Mouse (Mus musculus) heart, embryonic 15.5 days (tissue): ENCODE results near the gene Sdc3. TPM values are rescaled to one million over a fixed set of nuclear protein-coding genes. Genes with fewer than 3 reads are reported as not detected.

Source experiments
- polyA plus RNA-seq: library from polyadenylated mRNA; unstranded; fragments of >200 nt; fragmentation: Nextera tagmentation; extraction: Ambion mirVana; gene quantifications from 2 replicates; pipeline ENCODE4 v1.2.1, GENCODE M21; 2015

The Sdc3 gene
- polyA plus RNA-seq, 1 experiment from 2014 or later, result 18.4 TPM

Other genes starting within 250 kb of the Sdc3 start
- 0.44 and 0.65 TPM in 2 replicates for gene Nkain1, start 218.4 kb upstream of the Sdc3 start, polyA plus RNA-seq
- 46.8 and 57.9 TPM in 2 replicates for gene Pum1, start 129.2 kb upstream of the Sdc3 start, polyA plus RNA-seq
- 27.4 and 55.0 TPM in 2 replicates for gene Laptm5, start 120.6 kb downstream of the Sdc3 start, polyA plus RNA-seq
- 0.39 and 1.6 TPM in 2 replicates for gene Matn1, start 151.8 kb downstream of the Sdc3 start, polyA plus RNA-seq